Mouse (Mus musculus): ENCODE measurements at regions not wholly inside any gene's neighbourhood (a gene's known extent, or its start where the extent isn't known, plus 50 kb on each side); places are given as distances from the start of the nearest gene placed in this dataset.

DNA sequence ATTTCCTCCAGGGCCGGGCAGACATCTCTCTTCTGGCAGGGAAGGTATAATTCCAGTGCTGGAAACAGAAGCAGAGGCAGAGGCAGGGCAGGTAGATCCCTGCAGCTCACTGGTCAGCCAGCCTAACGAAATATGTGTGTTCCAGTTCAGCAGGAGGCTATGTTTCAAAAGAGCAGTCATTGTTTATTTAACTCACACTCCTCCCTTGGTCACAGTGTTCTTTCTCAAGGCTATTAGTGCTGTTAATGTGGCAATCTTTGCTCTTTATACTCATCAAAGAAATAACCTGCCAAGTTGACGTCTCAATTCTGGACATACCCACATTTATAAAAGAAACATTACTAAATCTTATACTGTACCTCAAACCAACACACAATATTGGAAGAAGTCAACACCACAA is 253.3 kb upstream of the Adgrl3 start:
- Histone ChIP-seq H3K27me3 (replicated peaks; ENCODE audit: control insufficient read depth, insufficient read depth, low read length) (no peaks in the 10 kb centered on the region), H3K4me2 (ENCODE audit: low read depth, low read length) (no peak overlapping the region), H3K4me3 (ENCODE audit: low read depth, low read length) (no peak overlapping the region), H3K9ac (ENCODE audit: low read depth, low read length) (no peak overlapping the region), H3K4me1 (ENCODE audit: control insufficient read depth, insufficient read depth, low read length) (no peaks in the 10 kb centered on the region), H3K9me3 (ENCODE audit: control insufficient read depth, low read length) (no peaks in the 10 kb centered on the region), H3K36me3 (ENCODE audit: control insufficient read depth, insufficient read depth, low read length) (no peaks in the 10 kb centered on the region), H3K27ac (replicated peaks; ENCODE audit: low read depth, low read length) (no peak overlapping the region)
- WGBS, result 67% methylated on average over 3 of the region's 3 CpGs
- ATAC-seq (ENCODE audit: low read depth), result no peak
- no peak for DNase-seq (ENCODE audit: low spot score)

DNA sequence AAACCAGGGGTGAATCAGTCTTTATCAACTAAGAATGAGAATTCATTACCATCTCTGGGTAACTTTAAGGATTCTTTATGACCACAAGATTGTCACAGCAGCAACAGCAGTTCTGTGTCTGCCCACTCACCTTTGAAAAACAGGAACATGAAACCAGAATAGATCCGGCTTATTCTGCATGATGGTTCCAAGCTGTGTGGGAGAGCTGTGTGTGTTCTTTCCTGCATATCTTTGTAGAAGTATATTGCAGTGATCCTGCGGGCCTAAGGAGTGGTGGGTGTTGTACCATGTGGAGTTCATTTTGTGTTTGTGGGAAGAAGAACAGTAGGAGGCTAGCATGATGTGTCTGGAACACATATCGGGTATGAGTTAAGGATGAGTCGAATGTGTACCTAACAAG is 236.0 kb upstream of the Adgrl3 start:
- no peaks in the 10 kb centered on the region for H3K36me3 ChIP-seq (ENCODE audit: control insufficient read depth, insufficient read depth, low read length)
- no peaks in the 10 kb centered on the region for H3K4me1 ChIP-seq (ENCODE audit: control insufficient read depth, insufficient read depth, low read length)
- H3K4me3 ChIP-seq (ENCODE audit: low read depth, low read length), result no peak overlapping the region
- no peaks in the 10 kb centered on the region for H3K27me3 ChIP-seq (replicated peaks; ENCODE audit: control insufficient read depth, insufficient read depth, low read length)
- H3K27ac ChIP-seq (replicated peaks; ENCODE audit: low read depth, low read length), result no peak overlapping the region
- ATAC-seq (ENCODE audit: low read depth) (no peak), DNase-seq (ENCODE audit: low spot score) (no peak)
- no peak overlapping the region for H3K4me2 ChIP-seq (ENCODE audit: low read depth, low read length)
- no peaks in the 10 kb centered on the region for H3K9me3 ChIP-seq (ENCODE audit: control insufficient read depth, low read length)
- no peak overlapping the region for H3K9ac ChIP-seq (ENCODE audit: low read depth, low read length)
- 66% methylated on average over 4 of the region's 4 CpGs for WGBS

DNA sequence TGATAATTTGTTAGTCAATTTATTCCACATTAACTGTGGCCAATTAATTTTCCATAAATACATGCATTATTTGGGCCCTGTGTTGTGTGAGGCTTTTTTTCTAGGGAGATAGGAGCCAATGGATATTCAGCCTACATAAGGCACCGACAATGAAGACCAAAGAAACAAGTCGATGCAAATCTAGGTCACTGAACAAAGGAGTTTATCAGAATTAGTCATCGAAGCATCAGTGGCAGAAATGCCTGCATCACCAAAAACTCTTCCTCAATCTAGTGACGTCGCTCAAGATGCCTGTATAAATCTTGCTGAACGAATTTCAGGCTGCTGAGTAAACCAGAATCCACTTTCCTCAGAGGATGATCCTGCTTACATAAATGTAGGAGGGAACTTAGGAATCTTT is 235.2 kb upstream of the Adgrl3 start:
- ATAC-seq (ENCODE audit: low read depth), result no peak
- no peaks in the 10 kb centered on the region for H3K9me3 ChIP-seq (ENCODE audit: control insufficient read depth, low read length)
- H3K4me1 ChIP-seq (ENCODE audit: control insufficient read depth, insufficient read depth, low read length), result no peaks in the 10 kb centered on the region
- no peaks in the 10 kb centered on the region for H3K36me3 ChIP-seq (ENCODE audit: control insufficient read depth, insufficient read depth, low read length)
- WGBS, result 86% methylated on average over 6 of the region's 6 CpGs
- no peak overlapping the region for H3K27ac ChIP-seq (replicated peaks; ENCODE audit: low read depth, low read length)
- H3K9ac ChIP-seq (ENCODE audit: low read depth, low read length), result no peak overlapping the region
- H3K4me2 ChIP-seq (ENCODE audit: low read depth, low read length), result no peak overlapping the region
- no peaks in the 10 kb centered on the region for H3K27me3 ChIP-seq (replicated peaks; ENCODE audit: control insufficient read depth, insufficient read depth, low read length)
- no peak for DNase-seq (ENCODE audit: low spot score)
- H3K4me3 ChIP-seq (ENCODE audit: low read depth, low read length), result no peak overlapping the region

DNA sequence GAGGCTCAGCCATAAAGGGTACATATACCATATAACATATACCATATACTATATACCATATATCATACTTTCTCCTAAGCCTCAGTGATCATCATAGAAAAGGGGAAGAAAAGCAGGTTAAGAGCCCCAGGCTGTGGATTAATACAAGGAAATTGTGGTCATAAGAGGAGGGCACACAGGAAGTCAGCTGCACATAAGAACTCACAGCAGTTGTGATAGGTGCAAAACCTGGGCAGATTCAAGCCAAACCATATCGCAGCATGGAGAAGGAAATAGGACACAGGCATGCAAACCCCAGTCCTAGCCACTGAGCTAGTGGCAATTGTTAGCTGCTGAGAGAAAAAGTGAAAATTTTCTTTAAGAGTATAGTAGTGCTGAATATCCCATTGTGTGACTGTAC is 228.3 kb upstream of the Adgrl3 start:
- Histone ChIP-seq H3K4me3 (ENCODE audit: low read depth, low read length) (no peak overlapping the region), H3K4me2 (ENCODE audit: low read depth, low read length) (no peak overlapping the region), H3K36me3 (ENCODE audit: control insufficient read depth, insufficient read depth, low read length) (no peaks in the 10 kb centered on the region), H3K9ac (ENCODE audit: low read depth, low read length) (no peak overlapping the region), H3K4me1 (ENCODE audit: control insufficient read depth, insufficient read depth, low read length) (no peaks in the 10 kb centered on the region), H3K27me3 (replicated peaks; ENCODE audit: control insufficient read depth, insufficient read depth, low read length) (no peaks in the 10 kb centered on the region), H3K9me3 (ENCODE audit: control insufficient read depth, low read length) (no peaks in the 10 kb centered on the region), H3K27ac (replicated peaks; ENCODE audit: low read depth, low read length) (no peak overlapping the region)
- ATAC-seq (ENCODE audit: low read depth) (no peak), DNase-seq (ENCODE audit: low spot score) (no peak)
- 88% methylated on average over 1 of the region's 1 CpGs for WGBS

DNA sequence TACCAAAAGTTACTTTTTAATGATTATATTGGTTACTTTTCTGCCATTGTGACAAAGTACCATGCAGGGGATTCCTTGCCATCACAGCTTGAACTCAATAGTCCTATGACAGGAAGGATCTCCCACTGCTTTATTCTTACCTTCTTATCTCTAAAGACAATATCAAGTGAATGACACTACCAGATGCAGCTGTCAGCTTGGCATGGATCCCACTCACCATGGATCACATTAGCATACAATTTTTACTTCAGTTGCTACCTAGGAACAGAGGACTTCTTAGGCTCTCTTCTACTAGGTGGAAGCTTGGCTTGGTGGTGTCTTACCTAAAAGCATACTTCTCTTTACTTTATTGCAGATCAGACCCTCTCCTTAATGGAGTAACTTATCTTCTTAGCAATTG is 220.2 kb upstream of the Adgrl3 start:
- no peak overlapping the region for H3K4me3 ChIP-seq (ENCODE audit: low read depth, low read length)
- no peak overlapping the region for H3K4me2 ChIP-seq (ENCODE audit: low read depth, low read length)
- H3K9ac ChIP-seq (ENCODE audit: low read depth, low read length), result no peak overlapping the region
- no peaks in the 10 kb centered on the region for H3K36me3 ChIP-seq (ENCODE audit: control insufficient read depth, insufficient read depth, low read length)
- no peaks in the 10 kb centered on the region for H3K9me3 ChIP-seq (ENCODE audit: control insufficient read depth, low read length)
- no peak overlapping the region for H3K27ac ChIP-seq (replicated peaks; ENCODE audit: low read depth, low read length)
- no peak for ATAC-seq (ENCODE audit: low read depth)
- H3K4me1 ChIP-seq (ENCODE audit: control insufficient read depth, insufficient read depth, low read length), result no peaks in the 10 kb centered on the region
- DNase-seq (ENCODE audit: low spot score), result no peak
- no peaks in the 10 kb centered on the region for H3K27me3 ChIP-seq (replicated peaks; ENCODE audit: control insufficient read depth, insufficient read depth, low read length)

DNA sequence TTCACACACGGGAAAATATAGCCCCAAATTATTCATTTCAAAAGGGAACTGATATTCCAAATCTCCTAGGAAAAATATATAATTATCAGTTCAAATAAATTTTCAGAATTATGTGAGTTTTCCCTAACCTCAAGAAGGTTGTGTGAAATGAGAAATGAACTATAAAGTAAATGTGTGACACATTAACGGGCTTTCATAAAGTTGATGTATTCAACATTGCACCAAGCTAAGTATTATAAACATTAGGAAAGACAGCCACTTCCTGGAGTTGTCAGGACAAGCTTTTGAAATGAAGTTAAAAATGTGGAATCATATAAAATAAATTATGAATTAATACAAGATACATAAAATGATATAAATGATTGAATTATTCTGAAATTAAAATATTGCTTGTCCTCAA is 207.0 kb upstream of the Adgrl3 start:
- H3K36me3 ChIP-seq (ENCODE audit: control insufficient read depth, insufficient read depth, low read length), result no peaks in the 10 kb centered on the region
- no peaks in the 10 kb centered on the region for H3K4me1 ChIP-seq (ENCODE audit: control insufficient read depth, insufficient read depth, low read length)
- DNase-seq (ENCODE audit: low spot score) (no peak), ATAC-seq (ENCODE audit: low read depth) (no peak)
- H3K4me3 ChIP-seq (ENCODE audit: low read depth, low read length), result no peak overlapping the region
- H3K9ac ChIP-seq (ENCODE audit: low read depth, low read length), result no peak overlapping the region
- 82% methylated on average over 2 of the region's 2 CpGs for WGBS
- no peaks in the 10 kb centered on the region for H3K9me3 ChIP-seq (ENCODE audit: control insufficient read depth, low read length)
- no peak overlapping the region for H3K27ac ChIP-seq (replicated peaks; ENCODE audit: low read depth, low read length)
- no peak overlapping the region for H3K4me2 ChIP-seq (ENCODE audit: low read depth, low read length)
- H3K27me3 ChIP-seq (replicated peaks; ENCODE audit: control insufficient read depth, insufficient read depth, low read length), result no peaks in the 10 kb centered on the region

DNA sequence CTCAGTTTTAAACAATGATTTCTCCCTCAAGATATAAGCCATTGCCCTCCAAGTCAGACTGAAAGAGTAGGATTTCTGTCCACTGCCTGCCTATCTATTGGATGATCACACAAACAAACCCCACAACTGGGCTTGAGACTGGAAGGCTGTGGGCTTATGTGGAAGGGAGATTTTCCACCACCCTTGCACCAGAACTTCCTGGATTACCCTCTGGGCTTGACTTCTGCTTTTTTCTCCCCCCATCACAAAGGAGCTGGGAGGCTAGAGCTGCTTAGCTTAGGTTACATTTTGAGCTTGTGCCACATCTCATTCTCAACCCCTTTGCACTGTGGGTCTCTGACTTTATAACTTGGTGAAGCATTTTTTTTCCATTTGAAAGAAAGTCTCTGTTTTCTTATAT is 200.7 kb upstream of the Adgrl3 start:
- H3K36me3 ChIP-seq (ENCODE audit: control insufficient read depth, insufficient read depth, low read length), result no peaks in the 10 kb centered on the region
- no peaks in the 10 kb centered on the region for H3K4me1 ChIP-seq (ENCODE audit: control insufficient read depth, insufficient read depth, low read length)
- no peaks in the 10 kb centered on the region for H3K27me3 ChIP-seq (replicated peaks; ENCODE audit: control insufficient read depth, insufficient read depth, low read length)
- no peak overlapping the region for H3K4me2 ChIP-seq (ENCODE audit: low read depth, low read length)
- no peaks in the 10 kb centered on the region for H3K9me3 ChIP-seq (ENCODE audit: control insufficient read depth, low read length)
- no peak overlapping the region for H3K4me3 ChIP-seq (ENCODE audit: low read depth, low read length)
- no peak overlapping the region for H3K27ac ChIP-seq (replicated peaks; ENCODE audit: low read depth, low read length)
- no peak for ATAC-seq (ENCODE audit: low read depth)
- DNase-seq (ENCODE audit: low spot score), result no peak
- H3K9ac ChIP-seq (ENCODE audit: low read depth, low read length), result no peak overlapping the region

DNA sequence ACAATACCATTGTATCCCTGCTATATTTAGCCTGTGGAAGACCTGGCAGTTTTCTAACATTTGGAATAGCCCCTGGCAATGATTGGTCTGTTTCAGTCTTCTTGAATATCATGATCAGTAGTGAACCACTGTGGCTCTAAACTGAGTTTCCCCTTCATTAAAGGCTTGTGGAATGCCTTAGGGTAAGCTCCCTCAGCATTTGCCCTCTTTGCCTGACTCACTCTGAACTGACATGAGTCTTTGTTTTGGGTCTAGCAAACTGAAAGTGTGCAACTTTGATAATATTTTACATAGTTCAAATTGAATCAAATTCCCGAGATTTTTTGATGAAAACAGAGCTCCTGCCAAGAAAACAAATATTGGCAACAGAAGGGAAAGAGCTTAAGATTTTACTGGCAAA is 177.4 kb upstream of the Adgrl3 start:
- Histone ChIP-seq H3K36me3 (ENCODE audit: control insufficient read depth, insufficient read depth, low read length) (no peaks in the 10 kb centered on the region), H3K4me2 (ENCODE audit: low read depth, low read length) (no peak overlapping the region), H3K9ac (ENCODE audit: low read depth, low read length) (no peak overlapping the region), H3K4me3 (ENCODE audit: low read depth, low read length) (no peak overlapping the region), H3K27ac (replicated peaks; ENCODE audit: low read depth, low read length) (no peak overlapping the region), H3K27me3 (replicated peaks; ENCODE audit: control insufficient read depth, insufficient read depth, low read length) (no peaks in the 10 kb centered on the region), H3K4me1 (ENCODE audit: control insufficient read depth, insufficient read depth, low read length) (no peaks in the 10 kb centered on the region), H3K9me3 (ENCODE audit: control insufficient read depth, low read length) (no peaks in the 10 kb centered on the region)
- DNase-seq (ENCODE audit: low spot score) (no peak), ATAC-seq (ENCODE audit: low read depth) (no peak)
- 48% methylated on average over 1 of the region's 1 CpGs for WGBS

DNA sequence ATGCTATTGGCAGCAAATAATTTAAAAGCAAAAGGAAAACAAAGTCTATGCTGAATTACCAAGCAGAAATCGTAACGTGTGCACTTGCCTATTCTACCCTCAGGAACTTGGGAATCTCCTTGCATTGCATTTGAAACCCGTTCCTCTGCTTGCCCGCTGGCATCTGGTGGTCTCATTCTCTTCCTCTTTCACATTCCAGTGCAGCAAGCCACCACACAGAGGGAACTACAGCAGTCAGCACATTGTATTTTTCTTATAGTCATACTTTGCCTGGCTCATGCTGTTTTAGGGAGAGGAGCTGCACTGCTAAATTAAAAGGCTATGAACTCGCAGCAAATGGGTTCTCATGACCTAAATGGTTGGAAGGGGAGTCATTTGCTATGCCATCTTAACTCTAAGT is 164.9 kb upstream of the Adgrl3 start:
- Histone ChIP-seq H3K4me2 (ENCODE audit: low read depth, low read length) (no peak overlapping the region), H3K9me3 (ENCODE audit: control insufficient read depth, low read length) (no peaks in the 10 kb centered on the region), H3K27ac (replicated peaks; ENCODE audit: low read depth, low read length) (no peak overlapping the region), H3K4me1 (ENCODE audit: control insufficient read depth, insufficient read depth, low read length) (no peaks in the 10 kb centered on the region), H3K9ac (ENCODE audit: low read depth, low read length) (no peak overlapping the region), H3K36me3 (ENCODE audit: control insufficient read depth, insufficient read depth, low read length) (no peaks in the 10 kb centered on the region), H3K4me3 (ENCODE audit: low read depth, low read length) (no peak overlapping the region), H3K27me3 (replicated peaks; ENCODE audit: control insufficient read depth, insufficient read depth, low read length) (no peaks in the 10 kb centered on the region)
- DNase-seq (ENCODE audit: low spot score), result no peak
- WGBS, result 61% methylated on average over 5 of the region's 5 CpGs
- no peak for ATAC-seq (ENCODE audit: low read depth)

Measured in embryonic facial prominence, embryonic 14.5 days (tissue).